Mouse (Mus musculus) heart, embryonic 11.5 days (tissue): Measurements from ENCODE around the gene Slc25a13. TPM values are rescaled to one million over a fixed set of nuclear protein-coding genes. Genes with fewer than 3 reads are reported as not detected.

ENCODE experiments used
- ATAC-seq: fragments of 200-750 bp; cut with Nextera tagmentation; replicated peaks from 2 replicates; pipeline ENCODE4 v1.8.0; 2017; ENCODE audit warnings: moderate library complexity; ENCODE audit not compliant: insufficient number of reproducible peaks, low FRiP score, low TSS enrichment
- H3K27ac ChIP-seq: fragments of 300-500 bp; sonication (generic); 2 replicates; pipeline ENCODE4 v1.5.1; 2014; ENCODE audit warnings: mild to moderate bottlenecking, low read depth, low read length
- H3K27me3 ChIP-seq: fragments of 300-500 bp; sonication (generic); 2 replicates; pipeline ENCODE4 v1.6.1; 2014; ENCODE audit warnings: mild to moderate bottlenecking, low read length, mixed read lengths; ENCODE audit not compliant: control insufficient read depth, insufficient read depth
- H3K36me3 ChIP-seq: fragments of 300-500 bp; sonication (generic); 2 replicates; pipeline ENCODE4 v1.6.1; 2014; ENCODE audit warnings: mild to moderate bottlenecking, low read length, moderate library complexity, mixed read lengths; ENCODE audit not compliant: control insufficient read depth, insufficient read depth
- H3K4me1 ChIP-seq: fragments of 300-500 bp; sonication (generic); 2 replicates; pipeline ENCODE4 v1.6.1; 2014; ENCODE audit warnings: low read length; ENCODE audit not compliant: control insufficient read depth, insufficient read depth
- H3K4me2 ChIP-seq: fragments of 300-500 bp; sonication (generic); 2 replicates; pipeline ENCODE4 v1.6.1; 2014; ENCODE audit warnings: mild to moderate bottlenecking, moderate library complexity
- H3K4me3 ChIP-seq: fragments of 300-500 bp; sonication (generic); 2 replicates; pipeline ENCODE4 v1.5.1; 2014; ENCODE audit warnings: low read depth, low read length
- H3K9ac ChIP-seq: fragments of 300-500 bp; sonication (generic); 2 replicates; pipeline ENCODE4 v1.6.1; 2014; ENCODE audit warnings: mild to moderate bottlenecking, low read depth, low read length, moderate library complexity
- H3K9me3 ChIP-seq: fragments of 300-500 bp; sonication (generic); replicated peaks from 2 replicates; pipeline ENCODE4 v1.6.1; 2016; ENCODE audit warnings: low read length; ENCODE audit not compliant: control insufficient read depth
- WGBS: fragments of 180-500 bp; shearing (Covaris S2); extraction: QIAGEN DNeasy Blood & Tissue Kit; methylation state at CpG from one replicate; pipeline ENCODE4 v1.1.7; 2014; ENCODE audit not compliant: insufficient replicate concordance; 5-methylcytosine and 5-hydroxymethylcytosine counted together
- polyA plus RNA-seq: library from polyadenylated mRNA; unstranded; fragments of >200 nt; fragmentation: Nextera tagmentation; extraction: Ambion mirVana; gene quantifications from 2 replicates; pipeline ENCODE4 v1.2.1, GENCODE M21; 2014

The Slc25a13 gene
- polyA plus RNA-seq, 1 experiment from 2014 or later: 59.4 TPM

- no peak overlapping the region for H3K4me2 ChIP-seq
- no peaks in the 10 kb centered on the region for H3K36me3 ChIP-seq
- no peak overlapping the region for H3K9ac ChIP-seq
- H3K9me3 ChIP-seq: no peaks in the 10 kb centered on the region
- H3K4me3 ChIP-seq: no peak overlapping the region
- no peak overlapping the region for H3K27ac ChIP-seq
- no peak for ATAC-seq
- H3K4me1 ChIP-seq: 0 out of 2 replicates have a peak, but pooled peaks cover 2% of the 10 kb centered on the region
- 63% methylated on average over 2 of the region's 2 CpGs for WGBS
- no peaks in the 10 kb centered on the region for H3K27me3 ChIP-seq
Observed at GRCm38 (mm10) chr6:6149751-6150150, 67.2 kb downstream of the Slc25a13 start.

GRCm38 (mm10) chr6:6149329-6149728 lies 67.6 kb downstream of the Slc25a13 start:
- H3K27me3 ChIP-seq: no peaks in the 10 kb centered on the region
- no peaks in the 10 kb centered on the region for H3K9me3 ChIP-seq
- no peak overlapping the region for H3K27ac ChIP-seq
- WGBS: 82% methylated on average over 3 of the region's 3 CpGs
- H3K4me3 ChIP-seq: no peak overlapping the region
- 0 out of 2 replicates have a peak, but pooled peaks cover under 1% of the 10 kb centered on the region for H3K4me1 ChIP-seq
- no peaks in the 10 kb centered on the region for H3K36me3 ChIP-seq
- H3K4me2 ChIP-seq: no peak overlapping the region
- H3K9ac ChIP-seq: no peak overlapping the region
- no peak for ATAC-seq

- Histone ChIP-seq H3K4me1 (no peaks in the 10 kb centered on the region), H3K4me2 (no peak overlapping the region), H3K9ac (no peak overlapping the region), H3K27me3 (no peaks in the 10 kb centered on the region), H3K4me3 (no peak overlapping the region), H3K36me3 (no peaks in the 10 kb centered on the region), H3K9me3 (no peaks in the 10 kb centered on the region), H3K27ac (no peak overlapping the region)
- ATAC-seq: no peak
- WGBS: 80% methylated on average over 13 of the region's 13 CpGs
Observed at GRCm38 (mm10) chr6:6145412-6145811, 71.6 kb downstream of the Slc25a13 start.

- ATAC-seq: no peak
Observed at GRCm38 (mm10) chr6:6143525-6143924, 73.4 kb downstream of the Slc25a13 start.

GRCm38 (mm10) chr6:6140370-6140769 lies 76.6 kb downstream of the Slc25a13 start:
- Histone ChIP-seq H3K4me1 (no peaks in the 10 kb centered on the region), H3K27ac (no peak overlapping the region), H3K9me3 (no peaks in the 10 kb centered on the region), H3K4me2 (no peak overlapping the region), H3K4me3 (no peak overlapping the region), H3K36me3 (peaks cover 13% of the 10 kb centered on the region), H3K9ac (no peak overlapping the region), H3K27me3 (no peaks in the 10 kb centered on the region)
- WGBS: 85% methylated on average over 3 of the region's 3 CpGs
- no peak for ATAC-seq

More at GRCm38 (mm10) chr6:6143525-6143924, 73.4 kb downstream of the Slc25a13 start:
- no peak overlapping the region for H3K9ac ChIP-seq
- no peak overlapping the region for H3K4me3 ChIP-seq
- no peaks in the 10 kb centered on the region for H3K27me3 ChIP-seq
- no peak overlapping the region for H3K4me2 ChIP-seq
- 66% methylated on average over 7 of the region's 7 CpGs for WGBS
- H3K36me3 ChIP-seq: peaks cover 7% of the 10 kb centered on the region
- no peaks in the 10 kb centered on the region for H3K9me3 ChIP-seq
- H3K27ac ChIP-seq: no peak overlapping the region
- no peaks in the 10 kb centered on the region for H3K4me1 ChIP-seq

- no peaks in the 10 kb centered on the region for H3K9me3 ChIP-seq
- H3K36me3 ChIP-seq: peaks cover 13% of the 10 kb centered on the region
- H3K27ac ChIP-seq: no peak overlapping the region
- H3K4me2 ChIP-seq: no peak overlapping the region
- WGBS: 89% methylated on average over 5 of the region's 5 CpGs
- no peaks in the 10 kb centered on the region for H3K4me1 ChIP-seq
- H3K4me3 ChIP-seq: no peak overlapping the region
- no peak overlapping the region for H3K9ac ChIP-seq
- H3K27me3 ChIP-seq: no peaks in the 10 kb centered on the region
- ATAC-seq: no peak
Observed at GRCm38 (mm10) chr6:6139061-6139460, 77.9 kb downstream of the Slc25a13 start.

GRCm38 (mm10) chr6:6136812-6137211 lies 80.2 kb downstream of the Slc25a13 start:
- H3K9ac ChIP-seq: no peak overlapping the region
- peaks cover 13% of the 10 kb centered on the region for H3K36me3 ChIP-seq
- 85% methylated on average over 3 of the region's 3 CpGs for WGBS
- no peak overlapping the region for H3K27ac ChIP-seq
- no peaks in the 10 kb centered on the region for H3K4me1 ChIP-seq
- no peak overlapping the region for H3K4me3 ChIP-seq
- ATAC-seq: no peak
- no peaks in the 10 kb centered on the region for H3K27me3 ChIP-seq
- H3K4me2 ChIP-seq: no peak overlapping the region
- H3K9me3 ChIP-seq: no peaks in the 10 kb centered on the region

GRCm38 (mm10) chr6:6134935-6135334 lies 82.0 kb downstream of the Slc25a13 start:
- H3K4me1 ChIP-seq: no peaks in the 10 kb centered on the region
- H3K4me3 ChIP-seq: no peak overlapping the region
- no peak overlapping the region for H3K9ac ChIP-seq
- H3K4me2 ChIP-seq: no peak overlapping the region
- WGBS: 91% methylated on average over 4 of the region's 4 CpGs
- no peaks in the 10 kb centered on the region for H3K9me3 ChIP-seq
- H3K36me3 ChIP-seq: peaks cover 13% of the 10 kb centered on the region
- no peaks in the 10 kb centered on the region for H3K27me3 ChIP-seq
- ATAC-seq: no peak
- H3K27ac ChIP-seq: no peak overlapping the region

GRCm38 (mm10) chr6:6133556-6134050 lies 83.4 kb downstream of the Slc25a13 start:
- H3K36me3 ChIP-seq: peaks cover 7% of the 10 kb centered on the region
- 88% methylated on average over 8 of the region's 8 CpGs for WGBS
- no peak overlapping the region for H3K9ac ChIP-seq
- H3K27me3 ChIP-seq: no peaks in the 10 kb centered on the region
- no peak overlapping the region for H3K27ac ChIP-seq
- H3K9me3 ChIP-seq: no peaks in the 10 kb centered on the region
- H3K4me2 ChIP-seq: no peak overlapping the region
- no peaks in the 10 kb centered on the region for H3K4me1 ChIP-seq
- no peak overlapping the region for H3K4me3 ChIP-seq
- no peak for ATAC-seq
